Mouse (Mus musculus): ENCODE results near the gene Boc.

The Boc gene

DNA sequence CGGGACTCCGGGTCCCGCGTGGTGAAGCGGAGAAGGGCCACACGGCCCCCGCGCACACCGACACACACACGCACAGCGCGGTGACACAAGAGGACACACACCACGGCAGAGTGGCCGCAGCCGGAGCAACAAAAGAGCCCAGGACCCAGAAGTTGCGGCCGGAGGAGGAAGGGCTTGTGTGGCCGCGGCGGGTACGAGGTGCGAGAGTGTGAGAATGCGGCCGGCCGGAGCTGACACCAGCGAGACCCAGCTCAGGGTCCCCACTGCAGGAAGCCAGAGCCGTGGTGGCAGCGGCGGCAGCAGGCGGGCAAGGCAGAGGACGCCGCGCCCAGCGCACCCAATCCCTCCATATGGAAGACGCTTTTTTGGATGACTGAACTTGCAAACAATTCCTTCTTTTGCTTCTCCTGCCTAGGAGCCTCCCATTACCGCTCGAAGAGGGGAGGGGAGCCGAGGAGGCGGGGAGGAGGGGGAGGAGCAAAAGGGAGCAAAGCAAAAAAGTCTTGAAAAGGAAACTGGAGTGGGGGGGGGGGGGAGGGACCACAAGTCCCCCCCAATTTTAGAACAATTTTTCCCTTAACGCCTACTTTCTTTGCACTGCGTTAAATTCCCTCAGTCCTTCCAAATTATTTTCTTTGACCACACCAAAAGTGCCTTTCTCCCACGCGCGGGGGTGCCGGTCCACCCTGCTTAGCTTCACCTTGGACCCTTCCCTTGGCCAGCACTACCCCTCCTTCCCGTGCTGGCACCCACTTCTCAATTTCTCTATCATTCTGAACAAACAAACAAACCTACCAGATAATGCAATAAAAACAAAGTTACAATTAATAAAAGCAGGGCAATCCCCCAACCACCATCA, at the start of gene Boc:
TSS of gene Boc (minus strand) at position 427 of the 859 bp plus-strand sequence.
- peak; percentile 79 for DNase-seq (ENCODE audit: low spot score)

- no peak for DNase-seq (ENCODE audit: low spot score)
Measured at GRCm38 (mm10) chr16:44606643-44607042, 47.9 kb upstream of the Boc start.

DNA sequence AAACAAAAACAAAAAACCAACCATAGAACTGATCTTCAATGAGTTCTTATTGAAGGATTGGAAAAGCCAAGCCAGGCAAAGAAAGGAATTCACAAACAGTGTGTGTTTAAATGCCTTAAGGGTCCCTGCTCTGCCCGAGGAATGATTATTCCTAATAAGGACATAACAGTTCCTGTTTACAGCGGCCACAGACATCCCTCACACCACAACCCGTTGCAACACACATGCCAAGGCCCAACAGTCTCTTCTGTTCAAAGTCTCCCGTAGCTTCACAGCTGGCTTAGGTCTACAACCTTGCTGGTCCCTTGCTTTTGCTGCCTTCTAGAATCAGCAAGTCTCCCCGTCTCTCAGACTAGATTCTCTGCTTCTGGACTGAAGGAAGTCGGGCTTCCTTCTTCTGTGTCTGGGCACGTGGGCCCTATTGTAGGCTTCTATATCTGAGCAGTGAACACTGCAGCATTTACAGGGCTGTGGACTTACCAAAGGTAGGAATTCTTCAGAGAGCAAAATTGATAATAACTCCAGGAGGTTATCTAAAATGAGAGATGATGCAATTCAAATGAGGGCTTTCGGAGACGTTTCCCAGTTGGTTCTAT, 45.4 kb upstream of the Boc start:
- no peak for DNase-seq (ENCODE audit: low spot score)

DNA sequence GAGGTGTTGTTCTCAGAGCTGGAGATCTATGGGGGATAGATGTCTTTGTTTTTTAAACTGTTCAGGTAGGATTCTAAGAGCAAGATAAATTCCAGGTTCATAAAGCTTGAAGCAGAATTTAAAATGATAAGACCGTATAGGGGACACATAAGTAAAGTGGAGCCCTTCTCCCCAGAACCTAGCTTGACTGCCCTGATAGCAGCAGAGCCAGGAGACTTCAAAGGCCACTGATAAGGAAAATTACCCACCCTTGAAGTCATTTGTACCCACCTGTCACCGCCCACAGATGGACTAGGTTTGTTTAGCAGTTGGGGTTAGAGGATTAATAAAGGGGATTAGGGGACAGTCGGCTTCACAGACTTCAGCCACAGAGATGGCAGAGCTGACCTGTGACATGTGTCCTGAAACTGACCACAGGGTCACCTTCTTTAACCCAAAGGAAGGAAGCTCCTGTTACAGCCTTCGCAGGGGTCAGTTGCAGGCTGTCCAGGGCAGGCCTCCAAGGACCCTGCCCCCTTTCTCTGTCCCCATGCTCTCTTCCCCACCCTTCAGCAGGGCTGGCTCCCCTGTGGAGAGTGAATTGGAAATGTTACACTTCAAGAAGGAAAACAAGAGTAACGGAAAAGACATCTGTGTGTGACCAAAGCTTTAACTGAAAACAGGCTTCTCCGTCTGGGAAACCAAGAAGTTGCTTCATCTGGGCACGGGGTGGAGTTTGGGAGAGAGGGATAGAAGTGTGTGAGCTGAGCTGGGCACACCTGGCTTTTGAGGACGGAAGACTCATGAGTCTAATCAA, 43.5 kb upstream of the Boc start:
- DNase-seq (ENCODE audit: low spot score): no peak

- no peak for DNase-seq (ENCODE audit: low spot score)
Measured at GRCm38 (mm10) chr16:44601182-44601581, 42.5 kb upstream of the Boc start.

- no peak for DNase-seq (ENCODE audit: low spot score)
Measured at GRCm38 (mm10) chr16:44597106-44597806, 38.6 kb upstream of the Boc start.

GRCm38 (mm10) chr16:44589506-44589905, 30.8 kb upstream of the Boc start:
- DNase-seq (ENCODE audit: low spot score): no peak

GRCm38 (mm10) chr16:44579421-44580024, 20.8 kb upstream of the Boc start:
- DNase-seq (ENCODE audit: low spot score): no peak

GRCm38 (mm10) chr16:44578551-44578950, 19.9 kb upstream of the Boc start:
- DNase-seq (ENCODE audit: low spot score): no peak

DNA sequence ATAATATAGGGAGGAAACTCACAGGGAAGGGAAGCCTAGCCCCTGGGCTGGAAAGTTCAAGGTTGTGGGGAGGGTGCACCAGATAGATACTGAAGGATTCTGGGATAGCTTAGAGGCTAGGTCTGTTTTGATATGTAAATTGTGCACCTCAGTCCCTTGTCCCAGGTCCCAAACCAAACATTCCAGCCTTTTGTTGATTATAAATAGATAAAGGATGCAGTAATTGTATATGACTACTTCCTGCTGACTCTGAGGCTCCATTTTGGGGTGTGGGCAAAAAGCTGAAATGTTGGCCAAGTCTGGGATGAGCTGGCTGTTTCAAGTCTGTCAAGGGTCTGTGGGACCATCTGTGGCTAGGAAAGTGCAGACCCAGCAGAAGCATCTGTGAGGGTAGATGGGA, 9.4 kb upstream of the Boc start:
- no peak for DNase-seq (ENCODE audit: low spot score)

GRCm38 (mm10) chr16:44565328-44566210, 6.9 kb upstream of the Boc start:
- no peak for DNase-seq (ENCODE audit: low spot score)

DNA sequence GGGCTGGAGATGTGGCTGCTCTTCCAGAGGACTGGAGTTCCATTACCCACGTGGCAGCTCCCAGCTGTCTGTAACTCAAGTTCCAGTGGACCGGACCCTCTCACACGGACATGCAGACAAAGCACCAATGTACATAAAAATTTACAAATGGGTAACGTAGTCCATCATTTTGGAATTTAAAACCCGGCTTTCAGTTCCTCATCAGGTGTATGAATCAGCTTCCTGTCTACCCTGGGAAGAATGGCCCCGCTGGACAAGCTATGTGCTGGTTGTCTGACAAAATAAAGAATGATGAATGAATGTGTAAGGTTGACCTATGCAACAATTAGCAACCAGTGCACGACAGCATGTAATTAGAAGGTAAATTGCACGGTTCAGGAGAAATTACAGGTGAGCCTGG, 5.7 kb upstream of the Boc start:
- DNase-seq (ENCODE audit: low spot score): no peak

- no peak for DNase-seq (ENCODE audit: low spot score)
Measured at GRCm38 (mm10) chr16:44562061-44562460, 3.4 kb upstream of the Boc start.

DNA sequence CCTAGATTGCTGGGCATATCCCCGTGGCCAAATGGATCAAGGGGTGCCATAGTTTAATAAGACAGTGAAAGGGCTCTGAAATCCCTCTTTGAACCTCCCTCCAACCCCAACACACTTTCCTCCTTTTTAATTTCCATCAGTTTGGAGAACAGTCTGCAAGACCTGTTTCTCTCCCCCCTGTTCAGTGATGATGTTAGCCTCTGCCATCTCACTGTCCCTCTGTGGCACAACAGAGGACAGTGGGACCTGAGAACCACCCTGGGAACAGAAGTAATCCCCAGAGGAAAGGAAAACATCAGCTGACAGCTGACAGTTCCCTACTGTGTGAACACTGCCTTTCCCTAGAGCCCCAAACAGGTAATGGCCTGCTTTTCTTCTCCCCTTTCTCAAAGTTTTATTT, 1.5 kb upstream of the Boc start:
- DNase-seq (ENCODE audit: low spot score): no peak

DNA sequence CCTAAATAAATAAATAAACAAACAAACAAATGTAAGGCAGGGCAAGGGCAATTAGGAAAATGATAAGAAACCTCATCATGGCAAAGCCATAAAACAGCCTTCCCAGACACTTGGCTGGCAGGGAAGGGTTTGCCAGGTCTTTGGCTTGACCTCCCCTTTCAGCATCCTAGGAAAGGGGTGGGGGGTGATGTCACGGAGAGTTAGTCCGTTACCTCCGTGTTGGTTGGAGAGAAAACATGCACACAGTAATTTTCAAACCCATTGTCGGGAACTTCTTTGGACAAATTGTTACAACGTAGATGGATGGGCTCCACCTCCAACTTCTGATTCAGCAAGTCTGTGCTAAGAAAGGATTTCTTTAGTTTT, 616 bp upstream of the Boc start:
- no peak for DNase-seq (ENCODE audit: low spot score)

DNA sequence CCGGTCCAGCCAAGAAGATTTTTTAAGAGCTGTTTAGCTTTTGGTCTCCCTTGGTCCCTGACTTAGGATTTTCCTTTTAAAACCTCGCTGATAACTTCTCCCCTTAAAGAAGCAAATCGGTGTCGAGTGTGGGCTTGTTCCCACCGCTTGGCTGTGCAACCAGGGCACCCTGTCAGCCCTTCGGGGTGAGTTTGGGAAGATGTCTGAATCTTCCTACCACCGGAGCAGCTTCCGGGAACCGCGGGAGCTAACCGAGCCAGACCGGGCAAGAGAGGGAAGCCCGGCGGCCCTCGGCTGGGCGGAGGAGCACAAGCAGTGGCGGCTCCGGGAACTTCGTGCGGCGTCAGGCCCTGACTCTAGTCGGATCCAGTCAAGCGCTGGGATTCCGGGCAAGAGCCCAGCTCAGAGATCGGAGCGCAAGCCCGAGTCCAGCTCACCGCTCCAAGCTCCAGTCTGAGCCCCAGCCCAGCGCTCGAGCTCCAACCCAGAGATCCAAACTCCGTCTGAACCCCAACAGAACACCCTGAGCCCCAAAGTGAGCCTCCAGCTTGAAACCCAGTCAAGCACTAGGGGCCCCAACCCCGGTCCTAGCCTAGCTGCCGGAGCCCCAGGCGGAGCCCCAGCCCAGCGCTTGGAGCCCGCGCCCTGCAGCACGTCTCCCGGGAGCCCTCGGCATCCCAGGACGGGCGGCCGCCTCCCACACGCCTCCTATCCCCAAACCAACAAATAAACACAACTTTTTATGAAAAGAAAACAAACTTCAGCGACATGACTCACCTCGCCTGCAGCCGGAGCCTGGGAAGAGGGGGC, 831 bp downstream of the Boc start:
- DNase-seq (ENCODE audit: low spot score): peak; percentile 72

DNA sequence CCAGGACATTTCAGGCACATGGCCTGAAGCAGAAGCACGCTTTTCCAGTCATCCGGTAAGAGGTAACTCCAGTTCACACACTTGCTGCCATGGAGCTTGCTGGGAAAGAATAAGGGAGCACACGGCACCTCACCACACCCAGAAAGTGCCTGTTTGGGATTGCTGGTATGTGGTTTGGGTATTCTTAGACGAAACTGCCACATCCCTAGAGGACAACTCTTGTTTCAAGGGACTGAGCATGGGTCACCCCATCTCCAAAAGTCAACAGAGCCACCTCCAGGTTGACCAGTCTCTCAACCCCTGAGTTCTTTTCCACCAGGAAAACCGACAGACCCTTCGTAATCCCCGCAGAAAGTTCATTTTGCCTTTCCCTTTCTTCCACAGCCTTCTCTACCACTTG, 1.6 kb downstream of the Boc start:
- DNase-seq (ENCODE audit: low spot score): no peak

- DNase-seq (ENCODE audit: low spot score): no peak
Measured at GRCm38 (mm10) chr16:44555791-44556709, 2.6 kb downstream of the Boc start.

DNA sequence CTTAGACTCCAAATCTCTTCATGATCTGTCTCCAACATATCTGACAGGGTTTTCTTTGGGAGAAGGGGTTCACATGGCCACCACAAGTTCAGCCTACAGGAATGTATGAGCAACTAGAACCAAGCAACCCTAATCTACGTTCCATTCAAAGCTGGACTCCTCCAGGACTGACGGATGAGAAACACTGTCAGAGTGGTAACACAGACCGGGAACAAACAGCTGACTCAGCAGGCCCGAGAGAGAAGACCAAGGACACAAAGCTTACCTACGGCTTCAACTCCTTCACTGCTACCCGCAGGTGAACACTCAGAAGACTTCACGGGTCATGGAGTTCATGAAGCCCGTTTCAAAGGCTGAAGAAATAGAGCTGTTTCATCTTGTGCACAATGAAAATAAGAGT, 4.8 kb downstream of the Boc start:
- no peak for DNase-seq (ENCODE audit: low spot score)
